Mouse (Mus musculus) testis, adult 2 months (tissue): ENCODE measurements around the gene Tmem129. TPM values are rescaled to one million over a fixed set of nuclear protein-coding genes. Genes with fewer than 3 reads are reported as not detected.

Source experiments
- H3K27ac ChIP-seq: fragments of 200-500 bp; 2 replicates; pipeline ENCODE4 v1.5.1; 2012; ENCODE audit warnings: low read depth, low read length; ENCODE audit not compliant: control insufficient read depth, insufficient read depth
- H3K27me3 ChIP-seq: fragments of 200-500 bp; 2 replicates; pipeline ENCODE4 v1.6.1; 2012; ENCODE audit warnings: mild to moderate bottlenecking, low read length, moderate library complexity; ENCODE audit not compliant: control insufficient read depth, insufficient read depth
- H3K36me3 ChIP-seq: fragments of 200-500 bp; 2 replicates; pipeline ENCODE4 v1.6.1; 2012; ENCODE audit warnings: mild to moderate bottlenecking, low read length; ENCODE audit not compliant: control insufficient read depth, insufficient read depth
- H3K4me1 ChIP-seq: fragments of 200-500 bp; 2 replicates; pipeline ENCODE4 v1.6.1; 2012; ENCODE audit warnings: low read length; ENCODE audit not compliant: control insufficient read depth, insufficient read depth
- H3K4me3 ChIP-seq: fragments of 200-500 bp; 2 replicates; pipeline ENCODE4 v1.5.1; 2012; ENCODE audit warnings: low read depth, mild to moderate bottlenecking, low read length, moderate library complexity, mixed read lengths; ENCODE audit not compliant: control insufficient read depth
- CTCF ChIP-seq: fragments of 200-500 bp; IDR thresholded peaks from 2 replicates; pipeline ENCODE4 v1.5.1; 2012; ENCODE audit warnings: low read depth, mild to moderate bottlenecking, inconsistent platforms, low read length, moderate library complexity; ENCODE audit not compliant: control insufficient read depth, insufficient read depth, insufficient replicate concordance
- POLR2A ChIP-seq: fragments of 200-500 bp; IDR thresholded peaks from 2 replicates; pipeline ENCODE4 v1.6.1; 2012; ENCODE audit warnings: low read depth, mild to moderate bottlenecking, inconsistent platforms, low read length, moderate library complexity; ENCODE audit not compliant: control insufficient read depth
- polyA plus RNA-seq: library from polyadenylated mRNA; depleted of rRNA; stranded (reverse); fragments of >200 nt; gene quantifications from 2 replicates; pipeline ENCODE4 v1.2.3, GENCODE M21; 2012

Gene Tmem129
- polyA plus RNA-seq, 1 experiment, result 56.1 TPM

DNA sequence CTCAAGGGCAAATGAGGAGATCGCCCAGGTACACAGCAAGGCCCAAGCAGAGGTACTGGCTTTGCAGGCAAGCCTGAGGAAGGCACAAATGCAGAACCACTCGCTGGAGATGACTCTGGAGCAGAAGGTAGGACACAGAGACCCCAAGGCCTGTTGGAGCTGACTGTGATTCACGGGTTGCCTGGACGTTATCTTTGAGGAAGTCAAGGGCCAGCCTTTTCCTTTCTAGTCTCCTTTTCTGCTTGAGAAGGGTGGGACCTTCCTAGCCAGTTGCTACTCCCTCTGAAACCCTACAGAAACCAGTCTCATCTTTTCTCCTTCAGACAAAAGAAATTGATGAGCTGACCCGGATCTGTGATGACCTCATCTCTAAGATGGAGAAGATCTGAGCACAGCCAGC, 13.4 kb upstream of the Tmem129 start:
- H3K4me1 ChIP-seq, result no peaks in the 10 kb centered on the region
- H3K27me3 ChIP-seq, result no peaks in the 10 kb centered on the region
- no peak overlapping the region for H3K27ac ChIP-seq
- no peak overlapping the region for H3K4me3 ChIP-seq
- no peak for TF ChIP-seq POLR2A
- no peak for TF ChIP-seq CTCF
- peaks cover 8% of the 10 kb centered on the region for H3K36me3 ChIP-seq

- TF ChIP-seq CTCF (no peak), POLR2A (no peak)
- Histone ChIP-seq H3K4me1 (no peaks in the 10 kb centered on the region), H3K36me3 (peaks cover 9% of the 10 kb centered on the region), H3K4me3 (no peak overlapping the region), H3K27ac (no peak overlapping the region), H3K27me3 (no peaks in the 10 kb centered on the region)
Measured at GRCm38 (mm10) chr5:33668223-33668622, 10.0 kb upstream of the Tmem129 start.

- H3K4me1 ChIP-seq, result peaks cover 7% of the 10 kb centered on the region
Measured at GRCm38 (mm10) chr5:33658664-33659050, 441 bp upstream of the Tmem129 start.

GRCm38 (mm10) chr5:33657251-33657786, 897 bp downstream of the Tmem129 start:
- Histone ChIP-seq H3K27me3 (no peaks in the 10 kb centered on the region), H3K27ac (peak overlapping the region; percentile 99)
- no peak for TF ChIP-seq POLR2A
- no peak for TF ChIP-seq CTCF

More at GRCm38 (mm10) chr5:33658664-33659050, 441 bp upstream of the Tmem129 start:
- Histone ChIP-seq H3K27ac (peak overlapping the region; percentile 99), H3K27me3 (no peaks in the 10 kb centered on the region), H3K36me3 (peaks cover 8% of the 10 kb centered on the region), H3K4me3 (peak overlapping the region; percentile 94)
- TF ChIP-seq CTCF (no peak), POLR2A (no peak)

GRCm38 (mm10) chr5:33656739-33657138, 1.5 kb downstream of the Tmem129 start:
- peak overlapping the region; percentile 99 for H3K27ac ChIP-seq
- TF ChIP-seq CTCF (no peak), POLR2A (no peak)
- H3K4me1 ChIP-seq, result peaks cover 10% of the 10 kb centered on the region

More at GRCm38 (mm10) chr5:33657251-33657786, 897 bp downstream of the Tmem129 start:
- Histone ChIP-seq H3K4me1 (peaks cover 10% of the 10 kb centered on the region), H3K36me3 (peaks cover 4% of the 10 kb centered on the region), H3K4me3 (peak overlapping the region; percentile 94)

GRCm38 (mm10) chr5:33655251-33655840, 2.9 kb downstream of the Tmem129 start:
- H3K27ac ChIP-seq, result no peak overlapping the region
- TF ChIP-seq CTCF, result no peak
- no peak for TF ChIP-seq POLR2A
- H3K4me1 ChIP-seq, result peaks cover 10% of the 10 kb centered on the region
- no peaks in the 10 kb centered on the region; the same call in none of the 2 replicates for H3K36me3 ChIP-seq
- H3K4me3 ChIP-seq, result peak overlapping the region; percentile 18
- no peaks in the 10 kb centered on the region for H3K27me3 ChIP-seq

More at GRCm38 (mm10) chr5:33656739-33657138, 1.5 kb downstream of the Tmem129 start:
- Histone ChIP-seq H3K27me3 (no peaks in the 10 kb centered on the region), H3K36me3 (peaks cover 4% of the 10 kb centered on the region), H3K4me3 (peak overlapping the region; percentile 94)

- no peaks in the 10 kb centered on the region for H3K27me3 ChIP-seq
- H3K4me3 ChIP-seq, result no peak overlapping the region
- no peaks in the 10 kb centered on the region; the same call in none of the 2 replicates for H3K36me3 ChIP-seq
- TF ChIP-seq CTCF (no peak), POLR2A (no peak)
- H3K27ac ChIP-seq, result no peak overlapping the region
- H3K4me1 ChIP-seq, result peaks cover 10% of the 10 kb centered on the region
Measured at GRCm38 (mm10) chr5:33654424-33654823, 3.8 kb downstream of the Tmem129 start.

- peaks cover 10% of the 10 kb centered on the region for H3K4me1 ChIP-seq
- H3K27ac ChIP-seq, result peak overlapping the region; percentile 80
- H3K27me3 ChIP-seq, result no peaks in the 10 kb centered on the region
- H3K4me3 ChIP-seq, result peak overlapping the region; percentile 99
- no peaks in the 10 kb centered on the region; the same call in none of the 2 replicates for H3K36me3 ChIP-seq
- TF ChIP-seq POLR2A (no peak), CTCF (no peak)
Measured at GRCm38 (mm10) chr5:33652783-33653173, 5.4 kb downstream of the Tmem129 start.
